Mouse (Mus musculus): ENCODE data around the gene Tssc4. TPM values are rescaled to one million over a fixed set of nuclear protein-coding genes. Genes with fewer than 3 reads are reported as not detected.
A peak's percentile ranks its signal among the peaks of the same experiment; 100 is the strongest.

The Tssc4 gene
- polyA plus RNA-seq, 1 experiment from 2014 or later: 24.1 TPM

DNA sequence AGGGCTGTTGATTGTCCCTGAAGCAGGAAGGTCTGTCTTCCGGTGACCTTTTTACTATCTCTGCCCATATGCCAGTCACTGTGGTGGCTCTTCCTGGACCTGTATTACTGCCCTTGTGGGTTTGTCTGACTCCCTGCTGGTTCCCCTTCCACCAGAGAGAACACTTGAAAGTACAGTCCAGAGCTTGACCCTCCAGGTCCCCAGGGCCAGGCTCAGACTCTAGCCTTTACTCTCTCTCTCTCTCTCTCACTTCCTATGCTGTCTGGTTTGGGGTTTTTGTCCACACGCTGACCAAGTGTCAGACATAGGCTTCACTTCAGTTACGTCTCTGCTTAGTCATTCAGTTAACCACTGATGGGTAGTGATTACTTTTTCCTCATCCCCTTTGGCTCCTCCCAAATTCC lies 26.1 kb upstream of the Tssc4 start:
- Histone ChIP-seq H3K4me1 (ENCODE audit: insufficient read depth) (peaks cover 23% of the 10 kb centered on the region), H3K36me3 (replicated peaks; ENCODE audit: insufficient read depth, low read length) (no peaks in the 10 kb centered on the region), H3K9me3 (ENCODE audit: low read length) (0 out of 2 replicates have a peak, but pooled peaks cover 3% of the 10 kb centered on the region), H3K9ac (replicated peaks) (no peak overlapping the region), H3K4me2 (ENCODE audit: low read depth, low read length) (no peak overlapping the region), H3K27ac (ENCODE audit: low read depth) (peak overlapping the region; percentile 68), H3K27me3 (ENCODE audit: insufficient read depth, low read length) (no peaks in the 10 kb centered on the region), H3K4me3 (ENCODE audit: low read depth, low read length) (no peak overlapping the region)
- DNase-seq: no peak
- TF ChIP-seq EP300 (IDR thresholded peaks at IDR 0.05; ENCODE audit: low read depth) (no peak), CTCF (IDR thresholded peaks at IDR 0.05; ENCODE audit: low read depth) (no peak)
- 36% methylated on average over 3 of the region's 3 CpGs for WGBS (ENCODE audit: insufficient replicate concordance)
- no peak for ATAC-seq

DNA sequence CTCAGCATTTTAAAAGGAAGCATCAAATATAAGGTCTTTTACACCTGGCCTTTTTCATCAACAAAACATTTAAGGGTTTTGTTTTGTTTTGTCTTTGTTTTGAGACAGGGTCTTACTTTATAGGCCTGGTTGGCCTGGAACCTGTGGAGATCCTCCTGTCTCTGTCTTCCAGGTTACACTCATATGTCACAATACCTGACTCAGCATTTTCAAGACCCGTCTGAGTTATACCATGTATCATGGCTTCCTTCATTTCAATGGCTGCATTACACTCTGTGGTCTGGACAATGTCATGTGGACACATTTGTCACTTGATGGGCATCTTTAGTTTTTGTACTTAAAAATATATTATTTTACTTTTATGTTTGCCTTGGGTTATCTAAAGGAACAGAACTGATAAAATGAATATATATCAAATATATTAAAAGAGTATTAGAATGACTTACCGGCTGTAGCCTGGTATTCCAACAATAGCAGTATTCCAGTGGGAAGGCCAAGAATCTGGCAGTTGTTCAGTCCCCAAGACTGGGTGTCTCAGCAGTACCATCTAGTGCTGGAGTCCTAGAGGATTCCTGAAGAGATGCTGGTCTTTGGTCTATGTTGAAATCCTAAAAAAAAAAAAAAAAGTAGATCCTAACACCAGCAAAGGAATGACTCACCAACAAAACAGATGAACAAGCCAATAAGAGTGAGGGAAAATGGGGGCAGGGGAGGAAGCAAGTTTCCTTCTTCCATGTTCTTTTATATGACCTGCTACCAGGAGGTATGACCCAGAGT lies 24.8 kb upstream of the Tssc4 start:
- Histone ChIP-seq H3K27me3 (ENCODE audit: insufficient read depth, low read length) (no peaks in the 10 kb centered on the region), H3K4me2 (ENCODE audit: low read depth, low read length) (no peak overlapping the region), H3K9ac (replicated peaks) (no peak overlapping the region), H3K27ac (ENCODE audit: low read depth) (no peak overlapping the region), H3K4me1 (ENCODE audit: insufficient read depth) (peaks cover 23% of the 10 kb centered on the region), H3K36me3 (replicated peaks; ENCODE audit: insufficient read depth, low read length) (no peaks in the 10 kb centered on the region), H3K4me3 (ENCODE audit: low read depth, low read length) (no peak overlapping the region), H3K9me3 (ENCODE audit: low read length) (0 out of 2 replicates have a peak, but pooled peaks cover 3% of the 10 kb centered on the region)
- ATAC-seq (no peak), DNase-seq (no peak)
- TF ChIP-seq CTCF (IDR thresholded peaks at IDR 0.05; ENCODE audit: low read depth): no peak
- TF ChIP-seq EP300 (IDR thresholded peaks at IDR 0.05; ENCODE audit: low read depth): no peak
- 73% methylated on average over 2 of the region's 2 CpGs for WGBS (ENCODE audit: insufficient replicate concordance)

DNA sequence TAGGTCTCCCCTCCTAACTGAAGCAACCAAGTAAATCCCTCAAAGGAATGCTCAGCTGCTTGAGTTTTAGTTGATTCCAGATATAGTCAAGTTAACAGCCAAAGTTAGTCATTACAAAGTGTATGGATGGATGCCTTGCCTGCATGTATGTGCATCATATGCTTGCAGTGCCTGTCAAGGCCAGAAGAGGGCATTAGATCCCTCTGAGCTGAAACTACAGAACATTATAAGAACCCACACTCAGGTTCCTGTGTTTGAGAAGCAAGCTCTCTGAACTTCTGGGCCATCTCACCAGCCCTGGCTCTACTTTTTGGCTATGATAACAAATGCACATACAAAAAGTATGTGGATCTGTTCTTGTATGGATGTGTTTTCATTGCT lies 24.2 kb upstream of the Tssc4 start:
- no peak for ATAC-seq

DNA sequence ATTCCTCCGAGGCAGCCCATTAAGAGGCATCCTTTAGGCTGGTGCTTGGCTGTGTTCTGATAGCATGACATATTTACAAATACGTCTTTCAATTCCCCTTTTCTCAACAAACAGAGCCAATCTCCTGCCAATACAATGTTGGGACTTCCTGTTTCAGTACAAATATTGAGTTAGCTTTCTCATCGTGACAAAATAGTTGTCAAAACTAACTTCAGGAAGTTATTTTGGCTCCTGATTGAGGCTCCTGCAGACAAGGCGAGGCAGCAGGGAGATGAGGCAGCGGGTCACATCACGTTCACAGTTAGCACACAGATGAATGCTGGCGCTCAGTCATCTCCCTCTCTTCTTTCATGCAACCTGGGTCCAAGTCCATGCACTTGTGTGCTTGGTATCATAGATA lies 22.7 kb upstream of the Tssc4 start:
- H3K27me3 ChIP-seq (ENCODE audit: insufficient read depth, low read length): no peaks in the 10 kb centered on the region
- no peak overlapping the region for H3K4me3 ChIP-seq (ENCODE audit: low read depth, low read length)
- DNase-seq: no peak
- ATAC-seq: no peak
- no peak overlapping the region for H3K27ac ChIP-seq (ENCODE audit: low read depth)
- H3K9me3 ChIP-seq (ENCODE audit: low read length): 0 out of 2 replicates have a peak, but pooled peaks cover 3% of the 10 kb centered on the region
- 33% methylated on average over 7 of the region's 7 CpGs for WGBS (ENCODE audit: insufficient replicate concordance)
- H3K4me2 ChIP-seq (ENCODE audit: low read depth, low read length): no peak overlapping the region
- peaks cover 39% of the 10 kb centered on the region for H3K4me1 ChIP-seq (ENCODE audit: insufficient read depth)
- TF ChIP-seq EP300 (IDR thresholded peaks at IDR 0.05; ENCODE audit: low read depth) (no peak), CTCF (IDR thresholded peaks at IDR 0.05; ENCODE audit: low read depth) (no peak)
- H3K36me3 ChIP-seq (replicated peaks; ENCODE audit: insufficient read depth, low read length): no peaks in the 10 kb centered on the region
- H3K9ac ChIP-seq (replicated peaks): no peak overlapping the region

More for the DNA sequence above, 24.2 kb upstream of the Tssc4 start:
- no peak for TF ChIP-seq EP300 (IDR thresholded peaks at IDR 0.05; ENCODE audit: low read depth)
- peak; percentile 49 for TF ChIP-seq CTCF (IDR thresholded peaks at IDR 0.05; ENCODE audit: low read depth)
- H3K27me3 ChIP-seq (ENCODE audit: insufficient read depth, low read length): no peaks in the 10 kb centered on the region
- H3K9ac ChIP-seq (replicated peaks): no peak overlapping the region
- no peak overlapping the region for H3K4me2 ChIP-seq (ENCODE audit: low read depth, low read length)
- no peaks in the 10 kb centered on the region for H3K36me3 ChIP-seq (replicated peaks; ENCODE audit: insufficient read depth, low read length)
- H3K4me3 ChIP-seq (ENCODE audit: low read depth, low read length): no peak overlapping the region
- 0 out of 2 replicates have a peak, but pooled peaks cover 3% of the 10 kb centered on the region for H3K9me3 ChIP-seq (ENCODE audit: low read length)
- DNase-seq: no peak
- peaks cover 29% of the 10 kb centered on the region for H3K4me1 ChIP-seq (ENCODE audit: insufficient read depth)
- H3K27ac ChIP-seq (ENCODE audit: low read depth): no peak overlapping the region

DNA sequence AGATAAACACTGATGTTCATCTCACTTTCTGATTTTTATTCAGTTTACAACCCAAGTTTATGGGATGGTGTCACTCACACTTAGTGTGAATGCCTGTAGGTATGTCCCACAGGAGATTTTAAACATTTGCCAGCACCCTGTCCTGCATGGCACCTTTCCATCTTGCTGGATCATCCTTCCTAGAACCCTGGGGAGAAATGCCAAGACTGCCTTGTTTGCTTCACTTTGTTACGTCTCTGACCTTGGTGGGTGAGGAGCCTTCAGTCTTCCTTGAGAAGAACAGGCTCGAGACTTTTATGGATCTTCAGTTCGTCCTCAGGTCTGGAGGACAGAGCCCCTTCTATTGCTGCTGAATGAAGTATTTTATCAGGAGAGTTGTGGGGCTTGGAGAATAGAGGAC lies 19.7 kb upstream of the Tssc4 start:
- DNase-seq: no peak
- no peak for TF ChIP-seq CTCF (IDR thresholded peaks at IDR 0.05; ENCODE audit: low read depth)
- no peak for TF ChIP-seq EP300 (IDR thresholded peaks at IDR 0.05; ENCODE audit: low read depth)
- peaks cover 41% of the 10 kb centered on the region for H3K4me1 ChIP-seq (ENCODE audit: insufficient read depth)
- no peaks in the 10 kb centered on the region for H3K27me3 ChIP-seq (ENCODE audit: insufficient read depth, low read length)
- no peaks in the 10 kb centered on the region for H3K36me3 ChIP-seq (replicated peaks; ENCODE audit: insufficient read depth, low read length)
- H3K4me3 ChIP-seq (ENCODE audit: low read depth, low read length): no peak overlapping the region
- no peak overlapping the region for H3K9ac ChIP-seq (replicated peaks)
- 75% methylated on average over 3 of the region's 3 CpGs for WGBS (ENCODE audit: insufficient replicate concordance)
- no peak overlapping the region for H3K4me2 ChIP-seq (ENCODE audit: low read depth, low read length)
- no peak overlapping the region for H3K27ac ChIP-seq (ENCODE audit: low read depth)
- ATAC-seq: no peak
- 0 out of 2 replicates have a peak, but pooled peaks cover 3% of the 10 kb centered on the region for H3K9me3 ChIP-seq (ENCODE audit: low read length)

DNA sequence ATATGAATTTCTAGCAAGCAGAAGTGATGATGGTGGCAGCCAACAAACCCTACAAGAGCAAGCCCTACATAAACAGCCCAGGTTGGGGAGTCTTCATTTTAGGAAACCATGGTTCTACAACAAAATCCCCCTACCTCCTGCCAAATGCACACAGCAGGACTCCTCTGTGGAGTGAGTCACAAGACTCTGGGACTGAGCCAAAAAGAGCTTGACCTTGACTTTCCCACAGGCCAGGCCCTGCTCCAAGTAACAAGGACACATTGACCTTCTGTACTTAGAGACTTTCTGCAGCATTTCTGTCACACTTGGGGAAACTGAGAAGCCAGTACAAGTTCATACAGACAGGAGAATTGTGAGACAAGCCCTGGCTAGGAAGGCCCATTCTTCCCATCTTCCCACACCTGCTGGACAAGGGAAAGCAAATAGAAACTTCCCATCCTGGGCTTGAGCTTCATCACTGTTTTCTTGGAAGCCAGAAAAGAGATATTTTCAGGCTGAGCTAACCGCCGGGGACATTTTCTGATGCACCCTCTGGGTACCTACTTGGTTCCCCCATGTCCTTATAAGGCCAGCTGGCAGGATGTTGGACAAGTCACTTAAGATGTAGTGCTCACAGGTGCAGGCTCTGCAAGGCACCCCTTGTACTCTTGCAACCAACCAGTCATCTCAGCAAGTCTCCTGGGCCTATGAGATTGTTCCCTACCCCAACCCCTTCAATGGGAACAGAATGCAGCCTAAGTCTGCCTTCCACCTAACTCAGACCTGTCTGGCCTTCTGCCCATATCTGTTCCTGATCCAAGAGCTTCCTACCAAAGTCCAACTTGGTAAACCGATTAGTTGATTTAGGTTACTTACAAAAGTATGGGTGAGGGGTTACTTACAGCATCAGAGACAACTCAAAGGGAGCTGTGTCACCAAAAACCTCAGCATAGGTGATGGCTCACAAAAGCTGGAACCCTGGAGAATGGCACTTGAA lies 18.9 kb upstream of the Tssc4 start:
- WGBS (ENCODE audit: insufficient replicate concordance): 82% methylated on average over 3 of the region's 3 CpGs
- DNase-seq (no peak), ATAC-seq (no peak)
- no peak overlapping the region; the same call in 1 of the 2 replicates for H3K4me2 ChIP-seq (ENCODE audit: low read depth, low read length)
- no peak overlapping the region for H3K9ac ChIP-seq (replicated peaks)
- TF ChIP-seq CTCF (IDR thresholded peaks at IDR 0.05; ENCODE audit: low read depth): no peak
- no peaks in the 10 kb centered on the region for H3K27me3 ChIP-seq (ENCODE audit: insufficient read depth, low read length)
- H3K27ac ChIP-seq (ENCODE audit: low read depth): no peak overlapping the region; the same call in 1 of the 2 replicates
- no peaks in the 10 kb centered on the region for H3K36me3 ChIP-seq (replicated peaks; ENCODE audit: insufficient read depth, low read length)
- peaks cover 49% of the 10 kb centered on the region for H3K4me1 ChIP-seq (ENCODE audit: insufficient read depth)
- H3K9me3 ChIP-seq (ENCODE audit: low read length): no peaks in the 10 kb centered on the region
- H3K4me3 ChIP-seq (ENCODE audit: low read depth, low read length): no peak overlapping the region
